In genomic region chr15:74218012-74218411, GRCm38 (mm10) we compare ENCODE assay signal across 14 mouse cellular contexts.
DNase-seq lines count a peak whose midpoint lies in the region; ATAC-seq and TF ChIP-seq lines count a peak whose summit lies in the region.
"Had no signal": no experiment of that assay in that cellular context is flagged by ENCODE, and none has a peak within 500 bp of the region (broad histone marks: within the 10 kb centered on the region; RNA-seq: fewer than 3 reads in every experiment).

No protein-coding gene starts in this region.

- H3K9ac ChIP-seq in forebrain, embryonic 11.5 days (ENCODE audit: low read length): no peak overlapping the region
- H3K9ac ChIP-seq in midbrain, embryonic 13.5 days (replicated peaks): no peak overlapping the region
- H3K9ac ChIP-seq: liver, embryonic 12.5 days had no signal

- peak; percentile 69 for ATAC-seq in forebrain, embryonic 11.5 days (replicated peaks; ENCODE audit: low FRiP score)
- peak; percentile 74 for ATAC-seq in midbrain, embryonic 13.5 days
- ATAC-seq: liver, embryonic 12.5 days had no signal

- H3K27me3 ChIP-seq in forebrain, embryonic 11.5 days (ENCODE audit: control insufficient read depth, insufficient read depth, low read length): no peaks in the 10 kb centered on the region
- H3K27me3 ChIP-seq in forebrain, embryonic 10.5 days (ENCODE audit: poor library complexity, severe bottlenecking): peaks cover 90% of the 10 kb centered on the region
- peaks cover 10% of the 10 kb centered on the region; the same call in 1 of the 2 replicates for H3K27me3 ChIP-seq in midbrain, embryonic 13.5 days
- no peaks in the 10 kb centered on the region for H3K27me3 ChIP-seq in kidney, adult 2 months (replicated peaks; ENCODE audit: control insufficient read depth, insufficient read depth, low read length)
- H3K27me3 ChIP-seq: liver, embryonic 12.5 days had no signal

- no peak overlapping the region for H3K4me2 ChIP-seq in forebrain, embryonic 11.5 days (ENCODE audit: low read depth, low read length, severe bottlenecking)
- H3K4me2 ChIP-seq in midbrain, embryonic 13.5 days (replicated peaks): no peak overlapping the region
- H3K4me2 ChIP-seq: liver, embryonic 12.5 days had no signal

- no peaks in the 10 kb centered on the region for H3K9me3 ChIP-seq in forebrain, embryonic 11.5 days (ENCODE audit: control insufficient read depth, low read length)
- no peaks in the 10 kb centered on the region for H3K9me3 ChIP-seq in forebrain, embryonic 10.5 days
- H3K9me3 ChIP-seq in midbrain, embryonic 13.5 days: no peaks in the 10 kb centered on the region
- H3K9me3 ChIP-seq: liver, embryonic 12.5 days had no signal

- TF ChIP-seq POLR2A in kidney, adult 2 months (IDR thresholded peaks at IDR 0.05; ENCODE audit: low read depth, low read length): no peak

- H3K4me1 ChIP-seq in forebrain, embryonic 11.5 days (replicated peaks; ENCODE audit: control insufficient read depth, insufficient read depth, low read length): peaks cover 10% of the 10 kb centered on the region; the same call in 1 of the 2 replicates
- peaks cover 35% of the 10 kb centered on the region for H3K4me1 ChIP-seq in forebrain, embryonic 10.5 days
- peaks cover 47% of the 10 kb centered on the region for H3K4me1 ChIP-seq in midbrain, embryonic 13.5 days (replicated peaks)
- no peaks in the 10 kb centered on the region for H3K4me1 ChIP-seq in kidney, adult 2 months (ENCODE audit: control insufficient read depth, insufficient read depth, low read length)
- H3K4me1 ChIP-seq: liver, embryonic 12.5 days had no signal

- no peak for DNase-seq in forebrain, embryonic 11.5 days (ENCODE audit: low spot score)
- no peak for DNase-seq in forebrain, embryonic 10.5 days (ENCODE audit: extremely low spot score, low spot score)
- peak; percentile 5 for DNase-seq in A20 (ENCODE audit: low read depth, low spot score)
- DNase-seq in embryo, embryonic 11 days: peak; percentile 34
- DNase-seq in thymus, postnatal 36 days: no peak
- no peak for DNase-seq in heart, postnatal 14 days
- no peak for DNase-seq in kidney, adult 2 months
- DNase-seq: adrenal gland, adult 8-10 months; heart, adult 11 months; kidney, postnatal 14 days; lung, postnatal 4 days had no signal

- H3K27ac ChIP-seq in forebrain, embryonic 11.5 days (ENCODE audit: low read depth, low read length): no peak overlapping the region
- no peak overlapping the region for H3K27ac ChIP-seq in forebrain, embryonic 10.5 days
- H3K27ac ChIP-seq in midbrain, embryonic 13.5 days: peak overlapping the region; percentile 21; the same call in 1 of the 2 replicates
- no peak overlapping the region for H3K27ac ChIP-seq in kidney, adult 2 months (ENCODE audit: insufficient read depth, low read depth, low read length)
- H3K27ac ChIP-seq: liver, embryonic 12.5 days had no signal

- no peak for TF ChIP-seq CTCF in kidney, adult 2 months (conservative IDR thresholded peaks at IDR 0.05; ENCODE audit: insufficient read depth, insufficient read length, low read depth, low read length)

- no peaks in the 10 kb centered on the region for H3K36me3 ChIP-seq in forebrain, embryonic 11.5 days (ENCODE audit: control insufficient read depth, insufficient read depth, low read length)
- H3K36me3 ChIP-seq in forebrain, embryonic 10.5 days (replicated peaks): no peaks in the 10 kb centered on the region
- H3K36me3 ChIP-seq in midbrain, embryonic 13.5 days: no peaks in the 10 kb centered on the region
- no peaks in the 10 kb centered on the region for H3K36me3 ChIP-seq in kidney, adult 2 months (ENCODE audit: control insufficient read depth, insufficient read depth, low read length)
- H3K36me3 ChIP-seq: liver, embryonic 12.5 days had no signal

- WGBS in forebrain, embryonic 11.5 days: 2% methylated on average over 5 of the region's 5 CpGs
- WGBS in forebrain, embryonic 10.5 days: 5% methylated on average over 5 of the region's 5 CpGs
- 8% methylated on average over 5 of the region's 5 CpGs for WGBS in midbrain, embryonic 13.5 days
- WGBS in kidney, adult 2 months: 52% methylated on average over 5 of the region's 5 CpGs

- no peak overlapping the region for H3K4me3 ChIP-seq in forebrain, embryonic 11.5 days (ENCODE audit: low read depth, low read length)
- H3K4me3 ChIP-seq in forebrain, embryonic 10.5 days: no peak overlapping the region
- H3K4me3 ChIP-seq in midbrain, embryonic 13.5 days (replicated peaks): no peak overlapping the region
- H3K4me3 ChIP-seq in kidney, adult 2 months (ENCODE audit: insufficient read depth, low read depth, low read length): no peak overlapping the region
- H3K4me3 ChIP-seq: liver, embryonic 12.5 days; myocyte had no signal

- intact Hi-C loops in heart, postnatal 14 days (cut with DNase I): no loop called here

Comparison
In these comparisons a context has a peak if more than half of its experiments do, and no peak if none do; other contexts are left out.
1. DNase-seq: peak in A20 (single experiment) and embryo, embryonic 11 days (single experiment); none in forebrain, embryonic 11.5 days (single experiment), forebrain, embryonic 10.5 days (single experiment), thymus, postnatal 36 days (0 of 2), heart, postnatal 14 days (0 of 2) and kidney, adult 2 months (single experiment).